Mouse (Mus musculus): ENCODE results near the gene Tc2n.

- no peak for TF ChIP-seq POLR2A (IDR thresholded peaks at IDR 0.05; ENCODE audit: borderline replicate concordance, low read depth, low read length)
- TF ChIP-seq CTCF (IDR thresholded peaks at IDR 0.05; ENCODE audit: low read depth, low read length) = no peak
Observed at GRCm38 (mm10) chr12:101699176-101699575, 19.1 kb downstream of the Tc2n start.

All from bone marrow macrophage, adult 2 months (primary cell).